Mouse (Mus musculus) c-Kit-negative CD71-positive TER-119-positive erythroid progenitor cells, embryonic 14.5 days (primary cell): Measurements from ENCODE around the gene Tmem150a.

ENCODE experiments used
- DNase-seq: peaks from one replicate; pipeline ENCODE4 v3.0.0-alpha.2; 2013; ENCODE audit warnings: low read depth, low spot score

Tmem150a gene

GRCm38 (mm10) chr6:72399967-72400366, 44.7 kb downstream of the Tmem150a start:
- DNase-seq = no peak

- DNase-seq = peak; percentile 70
Measured at GRCm38 (mm10) chr6:72401875-72402274, 46.6 kb downstream of the Tmem150a start.

GRCm38 (mm10) chr6:72405356-72405755, 50.1 kb downstream of the Tmem150a start:
- DNase-seq = no peak

GRCm38 (mm10) chr6:72407119-72407518, 51.9 kb downstream of the Tmem150a start:
- peak; percentile 76 for DNase-seq
